Mouse (Mus musculus) lung, embryonic 16.5 days (tissue): ENCODE measurements around the gene Plch1. TPM values are rescaled to one million over a fixed set of nuclear protein-coding genes. Genes with fewer than 3 reads are reported as not detected.

Experiments
- ATAC-seq: fragments of 200-750 bp; cut with Nextera tagmentation; 2 replicates; pipeline ENCODE4 v1.8.0; 2017; ENCODE audit warnings: low read depth, mild to moderate bottlenecking, moderate library complexity
- H3K27ac ChIP-seq: fragments of 300-500 bp; sonication (generic); 2 replicates; pipeline ENCODE4 v1.5.1; 2014; ENCODE audit warnings: mild to moderate bottlenecking, control low read depth, low read length
- H3K27me3 ChIP-seq: fragments of 300-500 bp; sonication (generic); 2 replicates; pipeline ENCODE4 v1.6.1; 2014; ENCODE audit warnings: low read depth, low read length, mixed read lengths; ENCODE audit not compliant: control insufficient read depth, insufficient read depth
- H3K36me3 ChIP-seq: fragments of 300-500 bp; sonication (generic); 2 replicates; pipeline ENCODE4 v1.6.1; 2014; ENCODE audit warnings: low read length; ENCODE audit not compliant: control insufficient read depth, insufficient read depth
- H3K4me1 ChIP-seq: fragments of 300-500 bp; sonication (generic); replicated peaks from 2 replicates; pipeline ENCODE4 v1.6.1; 2014; ENCODE audit warnings: low read length, mixed read lengths; ENCODE audit not compliant: control insufficient read depth, insufficient read depth
- H3K4me2 ChIP-seq: fragments of 300-500 bp; sonication (generic); 2 replicates; pipeline ENCODE4 v1.6.1; 2014; ENCODE audit warnings: low read depth, low read length, control low read depth
- H3K4me3 ChIP-seq: fragments of 300-500 bp; sonication (generic); 2 replicates; pipeline ENCODE4 v1.5.1; 2014; ENCODE audit warnings: mild to moderate bottlenecking, low read length, control low read depth
- H3K9ac ChIP-seq: fragments of 300-500 bp; sonication (generic); 2 replicates; pipeline ENCODE4 v1.6.1; 2014; ENCODE audit warnings: low read length, control low read depth
- H3K9me3 ChIP-seq: fragments of 300-500 bp; sonication (generic); 2 replicates; pipeline ENCODE4 v1.6.1; 2016; ENCODE audit warnings: low read length; ENCODE audit not compliant: control insufficient read depth
- WGBS: fragments of 180-500 bp; shearing (Covaris S2); extraction: QIAGEN DNeasy Blood & Tissue Kit; methylation state at CpG from one replicate; pipeline ENCODE4 v1.1.7; 2014; 5-methylcytosine and 5-hydroxymethylcytosine counted together
- polyA plus RNA-seq: library from polyadenylated mRNA; unstranded; fragments of >200 nt; fragmentation: Nextera tagmentation; extraction: Ambion mirVana; gene quantifications from 2 replicates; pipeline ENCODE4 v1.2.1, GENCODE M21; 2015

Plch1 gene
- polyA plus RNA-seq, 1 experiment from 2014 or later: 5.4 TPM

GRCm38 (mm10) chr3:63872818-63873217, 26.5 kb downstream of the Plch1 start:
- Histone ChIP-seq H3K27me3 (no peaks in the 10 kb centered on the region), H3K27ac (no peak overlapping the region), H3K36me3 (no peaks in the 10 kb centered on the region), H3K9ac (no peak overlapping the region), H3K4me1 (no peaks in the 10 kb centered on the region), H3K9me3 (no peaks in the 10 kb centered on the region), H3K4me2 (no peak overlapping the region), H3K4me3 (no peak overlapping the region)
- ATAC-seq: no peak
- WGBS: 26% methylated on average over 1 of the region's 1 CpGs

DNA sequence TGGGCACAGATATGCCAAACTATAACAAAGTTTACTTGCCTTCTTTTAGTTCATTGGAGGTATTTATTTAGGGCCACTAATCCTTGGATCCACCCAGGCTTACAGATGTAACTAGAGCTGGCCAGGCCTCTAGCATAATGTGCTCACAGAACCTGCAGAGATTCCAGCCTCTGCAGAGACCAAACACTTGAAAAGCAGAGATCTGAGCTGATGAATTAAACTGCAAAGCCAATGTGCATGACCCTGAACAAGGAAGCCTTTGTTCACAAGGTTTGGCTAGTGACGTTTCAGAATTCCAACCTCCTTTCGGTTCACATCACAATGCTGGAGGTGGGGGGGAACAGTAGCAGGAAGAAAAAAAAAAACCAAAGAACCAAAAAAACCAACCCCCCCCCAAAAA, 28.0 kb downstream of the Plch1 start:
- Histone ChIP-seq H3K4me1 (no peaks in the 10 kb centered on the region), H3K4me3 (no peak overlapping the region), H3K4me2 (no peak overlapping the region), H3K27ac (0 out of 2 replicates have a peak overlapping the region, but pooled peaks have one; percentile 19), H3K9ac (no peak overlapping the region), H3K27me3 (no peaks in the 10 kb centered on the region), H3K36me3 (no peaks in the 10 kb centered on the region), H3K9me3 (no peaks in the 10 kb centered on the region)
- 21% methylated on average over 2 of the region's 2 CpGs for WGBS
- peak; percentile 86 for ATAC-seq

DNA sequence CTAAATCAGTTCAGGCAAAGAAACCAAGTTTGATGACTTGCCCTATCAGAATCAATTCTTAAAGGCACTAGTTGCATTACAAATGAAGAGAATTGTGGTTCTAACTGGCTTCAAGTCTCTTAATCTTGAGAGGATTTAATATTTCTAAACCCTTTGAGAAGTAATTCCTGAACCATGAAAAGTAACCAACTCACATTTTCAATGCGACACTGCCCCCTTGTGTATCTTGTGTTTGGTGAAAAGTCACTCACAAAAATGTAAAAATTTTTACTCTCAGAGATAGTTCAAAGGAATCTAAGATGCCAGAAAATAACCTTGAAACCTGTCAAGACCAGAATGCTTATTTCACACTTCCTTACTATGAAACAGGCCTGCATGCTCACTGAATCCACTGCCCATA, 31.0 kb downstream of the Plch1 start:
- whole genome bisulfite sequencing: 50% methylated on average over 1 of the region's 1 CpGs
- no peak overlapping the region for H3K4me2 ChIP-seq
- no peak overlapping the region for H3K4me3 ChIP-seq
- H3K27me3 ChIP-seq: no peaks in the 10 kb centered on the region
- H3K9ac ChIP-seq: no peak overlapping the region
- H3K9me3 ChIP-seq: no peaks in the 10 kb centered on the region
- no peak for ATAC-seq
- no peaks in the 10 kb centered on the region for H3K36me3 ChIP-seq
- H3K27ac ChIP-seq: no peak overlapping the region
- no peaks in the 10 kb centered on the region for H3K4me1 ChIP-seq

- Histone ChIP-seq H3K4me2 (no peak overlapping the region), H3K4me1 (no peaks in the 10 kb centered on the region), H3K27ac (no peak overlapping the region), H3K4me3 (no peak overlapping the region), H3K27me3 (no peaks in the 10 kb centered on the region), H3K9me3 (no peaks in the 10 kb centered on the region), H3K36me3 (no peaks in the 10 kb centered on the region), H3K9ac (no peak overlapping the region)
- ATAC-seq: no peak
- WGBS: 44% methylated on average over 2 of the region's 2 CpGs
Observed at GRCm38 (mm10) chr3:63865069-63865468, 34.2 kb downstream of the Plch1 start.

GRCm38 (mm10) chr3:63862716-63863115, 36.6 kb downstream of the Plch1 start:
- Histone ChIP-seq H3K36me3 (no peaks in the 10 kb centered on the region), H3K9ac (no peak overlapping the region), H3K4me1 (no peaks in the 10 kb centered on the region), H3K4me3 (no peak overlapping the region), H3K27ac (no peak overlapping the region), H3K4me2 (no peak overlapping the region), H3K27me3 (no peaks in the 10 kb centered on the region), H3K9me3 (no peaks in the 10 kb centered on the region)
- no peak for ATAC-seq
- 70% methylated on average over 10 of the region's 10 CpGs for WGBS

GRCm38 (mm10) chr3:63852828-63853227, 46.4 kb downstream of the Plch1 start:
- 48% methylated on average over 5 of the region's 5 CpGs for WGBS
- no peak for ATAC-seq
- Histone ChIP-seq H3K9me3 (no peaks in the 10 kb centered on the region), H3K9ac (no peak overlapping the region), H3K27me3 (no peaks in the 10 kb centered on the region), H3K4me2 (no peak overlapping the region), H3K4me3 (no peak overlapping the region), H3K4me1 (no peaks in the 10 kb centered on the region), H3K36me3 (no peaks in the 10 kb centered on the region), H3K27ac (no peak overlapping the region)

DNA sequence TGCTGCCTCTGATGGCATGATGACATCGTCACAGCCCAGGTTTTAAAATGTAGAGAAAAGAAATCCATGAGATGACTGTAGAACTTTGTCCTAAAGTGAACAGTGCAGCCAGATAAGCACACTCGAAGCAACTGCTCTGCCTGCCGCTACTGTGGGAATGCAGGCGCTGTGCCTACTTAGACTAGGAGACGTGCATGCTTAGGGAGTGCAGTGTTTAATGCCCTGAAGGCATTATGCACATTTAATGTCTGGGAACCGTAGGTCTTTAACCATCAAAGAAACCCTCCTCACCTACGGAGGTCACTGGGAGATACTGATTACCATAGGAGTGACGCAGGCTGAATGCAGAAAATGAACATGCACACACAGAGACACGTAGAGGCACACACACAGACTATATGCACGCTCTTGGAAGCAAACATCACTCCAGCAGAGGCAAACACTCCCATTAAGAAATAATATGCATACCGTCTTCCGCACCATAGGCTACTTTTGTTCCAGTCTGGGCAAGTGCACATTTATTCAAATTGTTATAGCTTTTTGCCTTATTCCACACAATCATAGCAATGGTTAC, 48.1 kb downstream of the Plch1 start:
- WGBS: 54% methylated on average over 12 of the region's 12 CpGs
- H3K4me2 ChIP-seq: no peak overlapping the region
- H3K36me3 ChIP-seq: no peaks in the 10 kb centered on the region
- ATAC-seq: no peak
- H3K4me1 ChIP-seq: no peaks in the 10 kb centered on the region
- no peak overlapping the region for H3K27ac ChIP-seq
- H3K4me3 ChIP-seq: no peak overlapping the region
- H3K9ac ChIP-seq: no peak overlapping the region
- no peaks in the 10 kb centered on the region for H3K27me3 ChIP-seq
- no peaks in the 10 kb centered on the region for H3K9me3 ChIP-seq

DNA sequence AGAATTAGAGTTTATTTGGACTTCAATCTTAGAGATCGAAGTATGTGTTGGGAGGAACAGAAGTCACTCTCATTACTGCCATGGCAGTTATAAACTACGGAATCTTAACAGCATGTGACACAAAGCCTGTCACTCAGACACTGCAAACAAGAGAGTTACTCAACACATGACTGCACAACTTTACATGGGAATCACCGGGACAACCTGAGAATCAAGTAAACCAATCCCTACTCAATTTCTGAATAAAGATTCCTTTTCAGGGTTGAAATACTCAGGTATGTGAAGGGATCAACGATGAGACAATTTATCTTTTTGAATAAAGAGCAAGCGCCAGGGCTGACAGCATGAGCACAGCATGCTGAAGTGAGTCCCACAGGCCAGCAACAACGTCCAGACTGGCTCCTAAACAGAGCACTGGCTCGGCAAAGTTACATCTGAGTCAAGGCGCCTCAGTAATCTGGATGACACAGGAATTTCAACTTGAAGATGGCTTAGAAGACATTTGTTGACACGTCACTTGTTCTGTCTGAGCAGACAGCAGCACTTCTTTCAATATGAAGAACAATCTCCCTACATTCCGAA, 49.4 kb downstream of the Plch1 start:
- Histone ChIP-seq H3K9me3 (no peaks in the 10 kb centered on the region), H3K27ac (no peak overlapping the region), H3K36me3 (no peaks in the 10 kb centered on the region), H3K4me3 (no peak overlapping the region), H3K4me1 (no peaks in the 10 kb centered on the region), H3K9ac (no peak overlapping the region), H3K27me3 (no peaks in the 10 kb centered on the region), H3K4me2 (no peak overlapping the region)
- WGBS: 34% methylated on average over 10 of the region's 10 CpGs
- no peak for ATAC-seq

DNA sequence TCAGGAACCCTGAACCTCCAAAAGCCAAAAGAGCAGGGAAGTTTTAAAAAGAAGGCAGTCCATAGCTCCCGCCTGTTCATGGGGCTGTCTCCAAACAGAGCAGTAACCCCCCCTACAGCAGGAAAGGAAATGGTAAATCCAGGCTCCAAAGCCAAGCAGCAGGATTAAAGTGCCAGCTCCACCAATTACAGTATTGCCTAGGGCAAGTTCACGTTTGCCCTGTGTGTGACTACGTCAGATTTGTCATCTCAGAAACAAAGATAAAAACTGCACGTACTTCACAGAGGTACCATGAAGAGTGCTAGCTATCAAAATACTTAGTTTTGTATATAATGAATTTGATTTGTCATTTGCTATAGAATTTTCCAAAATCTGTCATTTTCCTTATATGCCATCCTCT, 55.1 kb downstream of the Plch1 start:
- no peak for ATAC-seq
- WGBS: 45% methylated on average over 4 of the region's 4 CpGs

GRCm38 (mm10) chr3:63842436-63842835, 56.8 kb downstream of the Plch1 start:
- Histone ChIP-seq H3K27ac (no peak overlapping the region), H3K4me3 (no peak overlapping the region), H3K27me3 (no peaks in the 10 kb centered on the region), H3K9me3 (no peaks in the 10 kb centered on the region), H3K36me3 (no peaks in the 10 kb centered on the region), H3K9ac (no peak overlapping the region), H3K4me2 (no peak overlapping the region), H3K4me1 (no peaks in the 10 kb centered on the region)
- no peak for ATAC-seq
- WGBS: 35% methylated on average over 4 of the region's 4 CpGs

More for the DNA sequence above, 55.1 kb downstream of the Plch1 start:
- no peaks in the 10 kb centered on the region for H3K36me3 ChIP-seq
- H3K9me3 ChIP-seq: no peaks in the 10 kb centered on the region
- no peaks in the 10 kb centered on the region for H3K4me1 ChIP-seq
- no peak overlapping the region for H3K4me2 ChIP-seq
- H3K4me3 ChIP-seq: no peak overlapping the region
- no peak overlapping the region for H3K27ac ChIP-seq
- no peak overlapping the region for H3K9ac ChIP-seq
- H3K27me3 ChIP-seq: no peaks in the 10 kb centered on the region
